Comparison of ENCODE assay signal across 15 mouse cellular contexts in genomic region chr4:104501245-104501644, GRCm38 (mm10).
"Had no signal": no experiment of that assay in that cellular context is flagged by ENCODE, and none has a peak within 500 bp of the region (broad histone marks: within the 10 kb centered on the region; RNA-seq: fewer than 3 reads in every experiment).

No protein-coding gene starts in this region.

- H3K9me3 ChIP-seq: limb, embryonic 12.5 days; liver, embryonic 13.5 days; lung, embryonic 15.5 days; midbrain, embryonic 12.5 days had no signal

- H3K4me2 ChIP-seq: limb, embryonic 12.5 days; liver, embryonic 13.5 days; lung, embryonic 15.5 days; midbrain, embryonic 12.5 days had no signal

- H3K4me3 ChIP-seq: limb, embryonic 12.5 days; liver, embryonic 13.5 days; lung, embryonic 15.5 days; megakaryocyte, embryonic 14.5 days; midbrain, embryonic 12.5 days had no signal

- H3K4me1 ChIP-seq: liver, embryonic 13.5 days; lung, embryonic 15.5 days; megakaryocyte, embryonic 14.5 days had no signal

- H3K27ac ChIP-seq: limb, embryonic 12.5 days; liver, embryonic 13.5 days; lung, embryonic 15.5 days; macrophage; midbrain, embryonic 12.5 days; stomach, postnatal 0 days had no signal

- H3K9ac ChIP-seq: limb, embryonic 12.5 days; liver, embryonic 13.5 days; liver, postnatal 0 days; lung, embryonic 15.5 days; midbrain, embryonic 12.5 days had no signal

- H3K36me3 ChIP-seq: limb, embryonic 12.5 days; liver, embryonic 13.5 days; lung, embryonic 15.5 days; midbrain, embryonic 12.5 days had no signal

- H3K27me3 ChIP-seq: limb, embryonic 12.5 days; liver, embryonic 13.5 days; lung, embryonic 15.5 days; megakaryocyte, embryonic 14.5 days; midbrain, embryonic 12.5 days had no signal

- DNase-seq: kidney, adult 8-10 months; kidney, postnatal 25 days; liver; liver, embryonic 13.5 days; liver, postnatal 0 days; lung, postnatal 14 days; right cerebral cortex, postnatal 25 days; thymus, adult 18-20 months; thymus, postnatal 14 days had no signal
